Mouse (Mus musculus) layer of hippocampus, postnatal 36 days (tissue): ENCODE results near the gene Fgf10. TPM values are rescaled to one million over a fixed set of nuclear protein-coding genes. Genes with fewer than 3 reads are reported as not detected.

ENCODE experiments used
- DNase-seq, 2 experiments: peaks; one replicate each; pipeline ENCODE4 v3.0.0; 2022
- total RNA-seq, 2 experiments: library from RNA; stranded (reverse); gene quantifications; 2 replicates each; pipeline ENCODE4 v1.2.3; 2021

The Fgf10 gene
- total RNA-seq, 2 experiments from 2014 or later, result 13.9 to 14.5 TPM

DNA sequence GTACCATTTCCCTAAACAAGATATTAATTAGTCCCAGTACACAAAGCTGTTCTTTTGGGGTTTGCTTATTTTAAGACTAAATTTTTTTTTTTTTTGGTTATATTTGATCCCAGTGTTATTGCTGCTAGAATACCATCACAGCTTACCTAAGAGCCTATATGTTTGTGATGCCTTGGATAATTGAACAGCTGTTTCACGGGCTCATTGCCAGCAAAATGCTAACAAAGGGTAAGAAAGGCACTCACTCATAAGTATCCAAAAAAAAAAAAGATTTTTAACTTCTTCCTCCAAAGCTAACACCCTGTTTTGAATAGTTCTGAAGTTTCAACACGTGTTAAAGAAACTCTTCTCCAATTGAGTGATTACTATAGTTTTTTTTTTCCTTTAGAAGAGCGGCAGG, 48.8 kb downstream of the Fgf10 start:
- DNase-seq, result no peak

DNA sequence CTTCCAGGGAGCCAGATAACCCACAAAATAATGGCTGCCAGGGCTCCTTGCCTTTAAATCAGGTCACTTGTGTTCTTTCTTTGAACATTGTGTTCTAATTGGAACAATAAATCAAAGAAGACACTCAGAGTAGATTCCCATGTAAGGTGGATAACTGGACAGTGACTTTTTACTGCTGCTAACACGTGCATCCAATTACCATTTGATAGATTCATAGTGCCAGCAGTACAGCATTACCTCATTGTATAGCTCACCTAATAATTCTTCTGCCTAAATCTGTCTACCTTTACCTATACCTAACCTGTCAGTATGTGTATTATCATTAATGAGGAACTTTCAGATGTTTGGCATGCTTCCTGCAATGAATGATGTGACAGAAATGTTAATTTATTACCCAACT, 52.1 kb downstream of the Fgf10 start:
- no peak for DNase-seq

DNA sequence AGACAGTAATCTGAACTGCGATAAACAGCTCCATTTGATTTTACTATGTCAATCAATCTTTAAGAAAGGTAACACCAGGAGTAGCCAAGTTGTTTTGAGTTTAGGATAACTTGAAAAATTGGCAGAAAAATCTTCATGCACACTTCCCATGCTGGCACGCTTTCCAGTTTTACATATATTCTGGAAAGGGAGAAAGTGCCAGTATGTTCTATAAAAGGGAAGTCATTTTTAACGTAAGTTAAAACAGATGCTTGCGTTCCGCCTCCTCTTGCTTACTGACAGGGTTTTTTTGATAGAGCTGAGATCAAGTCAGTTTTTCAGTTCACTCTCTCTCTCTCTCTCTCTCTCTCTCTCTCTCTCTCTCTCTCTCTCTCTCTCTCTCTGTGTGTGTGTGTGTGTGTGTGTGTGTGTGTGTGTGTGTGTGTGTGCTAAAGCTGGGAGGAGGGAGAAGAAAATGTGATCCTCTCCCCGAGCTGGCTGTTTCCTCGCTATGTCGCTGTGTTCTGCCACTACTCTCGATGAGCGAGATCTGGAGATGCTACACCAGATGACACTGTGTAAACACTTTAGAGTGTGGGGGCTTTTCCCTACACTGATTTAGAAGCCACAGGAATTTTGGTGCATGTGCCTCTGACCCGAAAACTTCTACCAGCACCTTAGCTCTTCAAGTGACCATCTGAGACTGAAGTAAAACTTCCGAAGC, 62.4 kb downstream of the Fgf10 start:
- peak in 1 of 2 experiments; percentile 8 for DNase-seq

DNA sequence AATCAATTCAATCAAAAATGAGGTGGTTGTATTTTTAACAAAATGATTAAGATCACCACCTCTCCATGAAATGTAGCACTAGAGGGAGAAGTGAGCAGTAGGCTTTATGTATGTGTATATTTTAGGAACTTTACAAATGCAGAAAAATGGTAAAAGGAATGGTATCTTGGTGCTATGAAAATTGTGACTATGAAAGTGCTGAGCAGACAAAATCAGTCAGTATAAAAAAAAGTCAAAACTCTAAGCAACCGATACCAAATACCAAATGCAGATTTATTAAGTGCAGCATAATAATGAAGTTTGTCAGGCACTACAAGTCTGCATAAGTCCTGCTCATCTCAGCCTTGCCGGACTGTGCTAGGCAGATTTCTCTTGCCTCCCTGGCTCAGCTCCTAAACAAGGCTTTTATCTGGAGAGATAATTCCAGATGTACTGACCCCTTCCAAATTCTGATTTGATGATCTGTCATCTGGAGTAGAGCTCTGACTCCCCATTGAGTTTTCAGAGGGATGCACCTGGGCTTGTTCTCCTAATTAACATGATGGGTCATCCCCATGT, 70.3 kb downstream of the Fgf10 start:
- no peak for DNase-seq

DNA sequence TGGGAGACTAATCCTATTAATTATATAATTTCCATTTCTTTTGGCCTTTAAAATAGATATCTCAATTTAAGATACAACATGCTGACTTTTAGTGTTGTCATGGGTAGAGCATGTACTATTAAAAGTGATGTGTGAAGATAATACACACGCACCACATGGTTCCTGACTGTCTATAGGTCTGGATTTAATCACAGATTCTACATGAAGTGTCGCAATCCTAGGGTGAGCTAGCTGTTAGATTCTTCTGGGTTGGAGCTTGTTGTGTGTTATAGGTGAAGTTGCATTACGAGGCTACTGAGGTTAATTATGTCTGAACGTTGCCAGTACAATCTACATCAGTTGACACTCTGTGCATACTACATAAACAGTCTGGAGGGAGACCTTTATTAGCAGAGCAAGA, 73.2 kb downstream of the Fgf10 start:
- no peak for DNase-seq

DNA sequence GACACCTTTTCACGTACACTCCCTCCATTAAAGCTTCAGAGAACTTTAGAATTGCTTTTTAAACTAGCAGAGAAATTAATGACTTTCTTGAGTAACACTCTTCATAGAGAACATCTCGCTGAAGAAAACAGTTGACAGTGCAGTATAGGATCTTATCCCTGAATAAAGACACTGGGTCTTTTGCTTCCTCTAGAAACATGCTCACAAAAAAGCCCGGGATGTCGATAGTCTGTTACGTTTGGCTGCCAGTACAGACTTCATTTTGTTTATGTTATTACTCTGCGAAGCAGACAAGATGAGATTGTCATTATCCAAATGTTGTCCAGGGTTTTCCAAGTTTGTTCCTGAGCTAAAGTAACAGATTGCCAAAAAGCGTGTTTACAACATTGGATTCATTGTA, 75.2 kb downstream of the Fgf10 start:
- no peak for DNase-seq

DNA sequence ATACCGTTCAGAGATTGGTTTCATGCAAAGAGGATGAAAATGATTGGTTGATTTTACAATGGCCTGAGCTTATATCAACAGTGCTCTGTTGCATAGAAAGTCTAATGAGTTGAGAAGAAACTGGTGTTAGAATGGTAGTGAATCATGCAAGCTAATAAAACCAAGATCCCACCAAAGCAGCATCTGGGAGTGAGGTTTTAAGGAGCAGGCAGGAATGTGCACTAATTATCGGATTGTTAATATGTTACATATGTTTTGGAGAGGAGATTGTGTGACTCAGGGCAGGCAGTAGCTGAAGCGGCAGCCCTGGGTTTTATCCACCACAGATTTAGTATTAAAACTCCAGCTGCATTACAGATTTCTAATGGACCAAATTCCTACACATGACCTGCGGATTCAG, 76.8 kb downstream of the Fgf10 start:
- no peak for DNase-seq

DNA sequence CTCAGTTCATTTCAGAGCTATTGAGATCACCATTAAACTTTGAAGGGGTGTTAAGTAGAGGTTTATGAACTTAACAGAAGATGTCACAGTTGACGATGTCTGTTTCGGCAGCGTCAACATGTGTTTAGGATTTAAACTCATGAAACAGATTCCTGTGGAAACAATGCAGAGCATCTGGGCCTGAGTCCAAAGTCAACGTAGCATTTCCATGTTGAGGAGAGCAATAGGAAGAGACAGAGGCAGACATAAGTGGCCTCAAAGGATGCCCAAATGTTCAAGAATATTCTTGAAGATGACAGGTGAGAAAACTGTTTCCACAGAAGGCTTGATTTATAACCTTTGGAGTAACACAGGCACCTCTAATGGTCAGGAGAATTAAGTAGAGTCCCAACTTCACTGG, 84.4 kb downstream of the Fgf10 start:
- no peak for DNase-seq

DNA sequence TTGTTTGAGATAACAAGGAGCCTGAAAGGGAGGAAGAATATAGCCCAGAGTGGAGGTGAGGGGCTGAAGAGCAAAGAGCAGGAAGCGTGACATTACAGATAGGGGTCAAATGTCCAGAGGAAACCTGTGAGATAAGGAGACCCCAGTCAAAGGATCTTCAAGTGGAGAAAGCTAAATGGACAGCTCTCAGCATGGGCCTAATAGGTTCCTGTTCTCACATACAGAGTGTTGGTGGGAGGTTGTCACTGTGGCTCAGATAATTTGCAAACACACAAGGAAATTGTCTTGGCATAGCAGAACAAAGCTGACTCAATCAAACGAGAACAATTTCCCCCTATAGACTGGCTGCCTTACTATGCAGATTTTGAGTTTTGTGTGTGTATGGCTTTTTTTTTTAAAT, 89.4 kb downstream of the Fgf10 start:
- DNase-seq, result no peak

DNA sequence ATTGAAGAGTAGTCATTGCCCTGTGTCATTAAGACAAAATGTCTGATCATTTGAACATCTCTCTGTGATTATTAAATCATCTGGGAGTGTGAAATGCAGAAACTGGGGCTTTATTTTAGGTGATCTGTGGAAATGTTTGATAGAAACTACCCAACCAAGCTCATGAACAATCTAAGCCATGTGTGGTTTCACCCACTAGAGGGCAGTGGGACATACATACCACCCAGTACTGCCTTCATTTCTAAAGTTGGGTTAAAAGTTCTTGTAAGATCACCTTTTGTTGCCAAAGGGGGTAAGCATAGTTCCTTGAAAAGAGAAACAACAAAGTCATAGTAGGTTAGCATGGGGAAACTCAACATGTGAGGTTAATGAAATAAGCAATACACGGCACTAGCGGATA, 93.4 kb downstream of the Fgf10 start:
- DNase-seq, result no peak

DNA sequence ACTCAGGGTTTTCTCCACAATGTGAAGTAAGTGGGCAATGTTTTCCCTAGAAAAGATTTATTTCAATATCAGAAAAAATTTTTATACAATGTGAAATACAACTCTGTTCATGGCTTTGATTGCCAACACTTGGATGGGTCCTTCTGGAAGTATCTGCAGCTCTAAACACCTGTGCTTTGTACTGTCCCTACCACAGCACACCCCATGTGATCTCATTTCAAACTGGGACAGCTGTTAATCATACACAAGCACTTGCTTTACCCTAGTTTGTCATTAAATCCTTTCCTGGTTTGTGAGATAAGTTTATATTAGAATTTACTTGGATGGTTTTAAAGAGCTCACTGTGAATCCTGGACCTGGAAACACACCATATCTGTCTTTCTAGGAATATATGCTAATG, 102.6 kb downstream of the Fgf10 start:
- DNase-seq, result no peak

DNA sequence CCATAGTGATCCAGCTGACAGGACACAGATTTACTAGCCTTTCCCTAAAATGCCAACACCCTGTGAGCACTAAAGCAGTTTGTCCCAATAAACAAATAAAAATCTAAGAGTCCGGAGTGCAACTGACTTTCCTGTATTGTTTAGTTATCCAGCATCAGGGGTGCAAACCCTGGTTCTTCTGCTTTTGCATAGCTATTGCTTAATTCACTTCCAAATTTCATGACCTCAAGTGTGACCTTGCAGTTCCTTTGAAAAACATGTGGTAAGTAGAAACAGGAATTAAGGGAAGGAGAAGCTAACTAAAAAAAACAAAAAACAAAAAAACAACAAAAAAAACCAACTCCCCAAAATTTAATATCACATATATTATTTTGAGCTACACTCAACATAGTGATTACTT, 105.6 kb downstream of the Fgf10 start:
- no peak for DNase-seq

DNA sequence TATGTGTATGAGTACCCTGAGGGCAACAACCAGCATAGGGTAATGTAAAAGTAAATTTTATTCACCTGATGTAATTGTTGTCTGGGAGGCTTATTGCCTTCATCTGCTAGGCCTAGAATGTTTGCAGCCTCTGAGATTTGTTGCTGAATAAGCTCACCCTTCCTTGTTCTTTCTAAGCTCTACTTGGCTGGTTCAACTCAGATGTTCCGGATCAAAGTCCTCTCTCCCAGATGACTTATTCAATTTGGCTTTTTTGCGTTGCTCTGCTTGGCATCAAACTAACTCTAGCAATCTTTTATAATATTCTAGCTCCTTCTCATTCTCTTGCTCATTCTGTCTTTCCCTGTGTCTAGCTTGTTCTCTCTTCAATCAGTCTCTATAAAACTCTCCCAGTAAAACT, 109.6 kb downstream of the Fgf10 start:
- no peak for DNase-seq

DNA sequence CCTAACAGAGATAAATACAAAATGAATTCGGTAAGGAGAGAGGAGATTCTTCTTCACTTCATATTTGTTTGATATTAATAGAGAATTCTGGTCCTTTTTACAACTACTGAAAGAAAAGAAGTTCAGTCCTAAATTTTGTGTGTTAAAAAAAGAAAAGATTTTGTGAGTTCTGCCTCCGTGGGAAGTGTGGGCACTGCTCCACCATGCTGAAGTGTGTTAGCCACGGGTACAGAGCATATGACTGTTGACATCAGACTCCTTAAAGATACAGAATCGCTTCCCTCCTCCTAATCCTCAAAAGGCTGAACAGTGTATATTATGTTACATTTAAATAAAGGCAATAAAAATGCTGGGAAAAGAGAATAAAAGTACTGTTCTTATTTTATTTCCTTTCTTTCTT, 122.2 kb downstream of the Fgf10 start:
- no peak for DNase-seq

DNA sequence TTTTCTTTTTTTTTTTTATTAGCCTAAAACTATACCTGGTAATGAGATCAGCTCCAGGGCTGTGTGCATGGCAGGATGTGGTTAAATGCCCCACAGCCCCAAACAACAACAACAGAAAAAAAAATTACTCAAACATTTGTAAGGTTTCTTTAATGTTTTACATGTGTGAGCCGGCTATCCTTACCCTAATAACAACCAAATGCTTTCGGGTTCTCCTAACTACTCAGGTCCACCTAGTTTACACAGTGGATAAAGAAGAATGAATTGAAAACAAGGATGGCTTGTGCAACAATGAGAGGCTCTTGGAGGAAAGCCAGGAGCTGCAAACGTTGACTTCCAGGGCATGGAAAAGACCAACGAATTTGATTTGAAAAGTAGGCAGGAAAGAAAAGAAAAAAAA, 122.6 kb downstream of the Fgf10 start:
- DNase-seq, result no peak

DNA sequence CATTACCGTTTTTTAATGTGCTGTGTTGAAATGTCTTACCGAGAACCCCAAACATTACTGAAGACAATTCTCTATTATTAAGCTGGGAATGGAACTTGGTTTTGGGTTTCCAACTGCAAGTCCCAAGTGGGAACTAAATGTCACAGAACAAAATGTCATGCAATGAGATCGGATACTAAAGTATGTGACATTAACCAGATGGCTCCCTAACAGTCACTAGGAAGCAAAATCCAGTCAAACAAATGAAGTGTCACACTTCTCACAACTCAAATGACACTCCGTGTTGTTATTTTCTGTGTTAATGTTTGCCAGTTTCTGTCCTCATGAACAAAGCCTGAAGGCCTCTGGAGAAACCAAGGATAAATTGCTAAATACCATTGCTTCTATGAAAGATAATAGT, 130.6 kb downstream of the Fgf10 start:
- DNase-seq, result no peak

DNA sequence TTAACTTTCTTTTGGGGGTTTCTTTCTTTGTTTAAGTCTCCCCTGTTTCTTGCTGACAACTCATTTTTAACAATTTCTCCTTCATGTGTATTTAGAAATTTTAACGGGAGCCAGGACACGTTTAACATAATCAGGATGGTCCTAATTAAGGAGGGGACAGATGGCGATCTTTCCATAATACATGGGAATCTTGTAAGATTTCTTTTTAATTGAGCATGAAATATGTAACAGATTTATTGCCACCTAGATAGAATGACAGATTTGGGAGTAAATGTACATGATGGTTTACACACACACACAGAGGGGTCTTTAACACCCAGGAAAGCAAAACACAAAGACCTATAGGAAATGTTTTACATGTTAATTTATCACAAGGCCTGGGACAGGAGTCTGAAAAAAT, 137.1 kb downstream of the Fgf10 start:
- DNase-seq, result no peak

DNA sequence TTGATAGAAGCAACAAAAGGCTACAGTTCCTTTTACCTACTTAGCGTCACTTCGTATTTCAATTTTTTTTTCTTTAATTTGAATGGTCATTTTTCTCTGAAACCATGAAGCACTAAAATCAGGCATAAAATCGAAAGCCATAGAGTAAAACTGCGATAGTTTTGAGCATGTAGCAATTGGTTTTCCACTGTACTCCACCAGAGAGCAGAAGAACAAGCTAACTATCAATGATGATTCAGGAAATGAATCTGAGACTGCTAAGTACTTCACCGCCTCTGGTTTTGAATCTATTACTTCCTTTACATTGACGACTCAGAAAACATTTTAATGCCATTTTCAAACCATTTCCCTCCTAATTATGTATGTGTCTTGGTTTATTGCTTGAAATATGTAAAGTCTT, 150.2 kb downstream of the Fgf10 start:
- DNase-seq, result no peak

DNA sequence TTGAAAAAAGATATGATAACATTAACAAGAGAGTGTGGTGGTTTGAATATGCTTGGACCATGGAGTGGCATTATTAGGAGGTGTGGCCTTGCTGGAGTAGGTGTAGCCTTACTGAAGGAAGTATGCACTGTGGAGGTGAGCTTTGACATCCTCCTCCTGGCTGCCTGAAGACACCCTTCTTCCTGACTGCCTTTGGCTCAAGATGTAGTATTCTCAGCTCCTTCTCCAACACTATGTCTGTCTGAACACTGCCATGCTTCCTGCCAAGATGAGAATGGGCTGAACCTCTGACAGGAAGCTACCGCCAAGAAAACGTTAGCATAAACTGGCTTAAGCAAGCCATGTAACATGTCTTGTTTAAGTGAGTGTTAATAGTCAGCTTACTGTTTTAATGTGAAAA, 153.5 kb downstream of the Fgf10 start:
- DNase-seq, result no peak

DNA sequence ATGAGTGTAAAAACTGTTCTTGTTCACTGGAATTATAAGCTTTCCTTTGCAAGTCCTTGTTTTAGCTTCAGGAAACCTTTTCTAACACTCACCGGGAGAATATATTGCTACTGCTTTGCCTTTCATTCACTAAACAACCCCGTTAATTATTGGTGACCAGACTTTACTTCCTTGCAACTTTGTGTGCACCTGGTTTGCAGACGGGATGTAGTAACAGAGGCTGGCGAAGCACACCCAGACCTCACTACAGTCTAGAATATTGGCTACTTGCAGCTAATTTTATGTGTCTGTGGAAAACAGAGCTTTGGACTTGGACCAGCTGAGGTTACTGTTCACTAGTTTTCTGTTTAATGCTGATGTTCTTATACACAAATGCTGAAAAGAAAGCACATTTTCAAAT, 155.5 kb downstream of the Fgf10 start:
- DNase-seq, result no peak

DNA sequence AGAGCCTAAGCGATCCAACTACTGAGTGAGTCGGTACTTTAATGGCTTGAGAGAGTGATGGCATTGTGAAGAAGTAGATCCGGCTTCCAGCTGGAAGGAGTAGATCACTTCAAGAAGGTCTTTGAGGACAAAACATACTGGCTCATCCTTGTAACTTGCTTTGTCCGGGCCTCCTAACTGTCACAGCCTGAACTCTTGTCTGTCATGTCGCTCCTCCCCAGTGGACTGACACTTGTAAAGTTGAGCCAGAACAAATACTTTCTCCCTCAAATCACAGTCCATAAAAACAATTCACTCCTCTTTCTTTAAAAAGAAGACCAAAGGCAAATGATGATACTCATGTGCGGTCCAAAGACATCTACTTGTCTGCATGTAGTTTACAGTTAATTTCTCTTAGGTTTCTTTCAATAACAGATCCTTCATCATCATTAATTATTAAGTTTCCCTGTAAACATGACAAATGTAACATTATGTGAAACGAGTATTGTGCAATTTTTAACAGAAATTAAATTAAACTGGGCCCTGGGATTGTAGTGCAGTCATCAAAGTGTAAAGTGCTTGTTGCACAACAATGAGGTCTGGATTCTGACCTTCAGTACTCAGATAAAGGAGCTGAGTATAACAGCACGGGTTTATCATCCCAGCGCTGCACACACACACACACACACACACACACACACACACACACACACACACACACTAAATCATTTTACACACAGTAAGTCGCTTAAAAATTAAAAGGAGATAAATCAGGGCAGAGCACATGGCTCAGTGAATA, 159.2 kb downstream of the Fgf10 start:
- no peak for DNase-seq

DNA sequence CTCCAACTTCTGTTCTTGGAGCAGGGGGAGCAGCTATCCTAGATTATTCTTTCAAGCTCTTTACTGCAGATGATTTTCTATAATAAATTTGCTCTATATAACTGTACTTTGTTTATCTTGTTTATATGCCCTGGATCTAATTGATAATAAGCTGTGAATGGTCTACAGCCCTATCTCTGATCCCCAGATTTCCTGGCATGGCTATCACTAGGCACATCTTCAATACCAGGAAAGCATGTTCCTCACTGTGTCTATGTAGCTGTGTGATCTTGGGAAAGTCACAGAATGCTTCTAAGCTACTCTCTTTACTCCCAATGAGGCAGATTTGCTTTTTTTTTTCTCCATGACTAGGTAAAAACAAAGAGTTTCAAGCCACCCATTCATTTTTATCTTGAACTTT, 164.4 kb downstream of the Fgf10 start:
- no peak for DNase-seq

DNA sequence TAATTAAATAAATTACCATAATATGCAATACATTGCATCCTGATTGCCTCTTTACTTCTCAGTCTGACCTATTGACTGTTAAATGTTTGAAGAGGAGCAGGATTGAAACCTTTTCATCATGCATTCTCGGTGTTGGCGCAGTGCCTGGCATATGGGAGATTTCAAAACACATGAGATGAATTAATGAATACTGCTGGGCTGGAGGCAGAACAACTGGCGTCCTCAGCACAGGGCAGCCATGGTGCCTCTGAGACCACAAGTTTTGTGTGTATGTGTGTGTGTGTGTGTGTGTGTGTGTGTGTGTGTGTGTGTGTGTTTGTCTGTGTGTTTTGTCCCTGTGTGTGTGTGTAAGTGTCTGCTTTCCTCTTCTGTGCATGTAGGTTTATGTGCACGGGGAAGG, 165.5 kb downstream of the Fgf10 start:
- DNase-seq, result no peak
